Mouse (Mus musculus): Measurements from ENCODE around the gene Col24a1. TPM values are rescaled to one million over a fixed set of nuclear protein-coding genes. Genes with fewer than 3 reads are reported as not detected.

The Col24a1 gene
- polyA plus RNA-seq, 1 experiment from 2014 or later, result 0.46 TPM

- Histone ChIP-seq H3K4me3 (no peak overlapping the region), H3K36me3 (no peaks in the 10 kb centered on the region), H3K9ac (no peak overlapping the region), H3K27me3 (no peaks in the 10 kb centered on the region), H3K4me2 (no peak overlapping the region), H3K9me3 (no peaks in the 10 kb centered on the region), H3K27ac (replicated peaks) (no peak overlapping the region), H3K4me1 (replicated peaks) (no peaks in the 10 kb centered on the region)
- no peak for ATAC-seq (ENCODE audit: low read depth)
- WGBS, result 82% methylated on average over 10 of the region's 10 CpGs
Measured at GRCm38 (mm10) chr3:145548441-145549415, 256.5 kb downstream of the Col24a1 start.

GRCm38 (mm10) chr3:145550216-145550615 lies 257.9 kb downstream of the Col24a1 start:
- Histone ChIP-seq H3K27me3 (no peaks in the 10 kb centered on the region), H3K9ac (no peak overlapping the region), H3K4me1 (replicated peaks) (no peaks in the 10 kb centered on the region), H3K9me3 (no peaks in the 10 kb centered on the region), H3K4me3 (no peak overlapping the region), H3K4me2 (no peak overlapping the region), H3K36me3 (no peaks in the 10 kb centered on the region), H3K27ac (replicated peaks) (no peak overlapping the region)
- 67% methylated on average over 3 of the region's 3 CpGs for WGBS
- no peak for ATAC-seq (ENCODE audit: low read depth)

- Histone ChIP-seq H3K4me3 (no peak overlapping the region), H3K4me2 (no peak overlapping the region), H3K27ac (replicated peaks) (no peak overlapping the region), H3K36me3 (no peaks in the 10 kb centered on the region), H3K9me3 (no peaks in the 10 kb centered on the region), H3K9ac (no peak overlapping the region), H3K4me1 (replicated peaks) (no peaks in the 10 kb centered on the region), H3K27me3 (no peaks in the 10 kb centered on the region)
- 83% methylated on average over 2 of the region's 2 CpGs for WGBS
- no peak for ATAC-seq (ENCODE audit: low read depth)
Measured at GRCm38 (mm10) chr3:145554388-145554787, 262.1 kb downstream of the Col24a1 start.

GRCm38 (mm10) chr3:145556206-145556605 lies 263.9 kb downstream of the Col24a1 start:
- no peak overlapping the region for H3K4me2 ChIP-seq
- H3K27me3 ChIP-seq, result no peaks in the 10 kb centered on the region
- no peaks in the 10 kb centered on the region for H3K9me3 ChIP-seq
- no peak overlapping the region for H3K9ac ChIP-seq
- no peak for ATAC-seq (ENCODE audit: low read depth)
- H3K4me1 ChIP-seq (replicated peaks), result no peaks in the 10 kb centered on the region
- H3K4me3 ChIP-seq, result no peak overlapping the region
- H3K36me3 ChIP-seq, result no peaks in the 10 kb centered on the region
- WGBS, result 93% methylated on average over 10 of the region's 10 CpGs
- H3K27ac ChIP-seq (replicated peaks), result no peak overlapping the region

GRCm38 (mm10) chr3:145559675-145560074 lies 267.4 kb downstream of the Col24a1 start:
- Histone ChIP-seq H3K4me1 (replicated peaks) (no peaks in the 10 kb centered on the region), H3K27ac (replicated peaks) (no peak overlapping the region), H3K4me3 (no peak overlapping the region), H3K4me2 (no peak overlapping the region), H3K9me3 (peaks cover 6% of the 10 kb centered on the region; the same call in 1 of the 2 replicates), H3K36me3 (no peaks in the 10 kb centered on the region), H3K9ac (no peak overlapping the region), H3K27me3 (no peaks in the 10 kb centered on the region)
- ATAC-seq (ENCODE audit: low read depth), result no peak
- WGBS, result 95% methylated on average over 5 of the region's 5 CpGs

- WGBS, result 89% methylated on average over 4 of the region's 4 CpGs
- Histone ChIP-seq H3K27me3 (no peaks in the 10 kb centered on the region), H3K27ac (replicated peaks) (no peak overlapping the region), H3K9ac (no peak overlapping the region), H3K4me3 (no peak overlapping the region), H3K4me1 (replicated peaks) (no peaks in the 10 kb centered on the region), H3K4me2 (no peak overlapping the region), H3K9me3 (peaks cover 6% of the 10 kb centered on the region; the same call in 1 of the 2 replicates), H3K36me3 (no peaks in the 10 kb centered on the region)
- no peak for ATAC-seq (ENCODE audit: low read depth)
Measured at GRCm38 (mm10) chr3:145560117-145560516, 267.8 kb downstream of the Col24a1 start.

GRCm38 (mm10) chr3:145574468-145574867 lies 282.2 kb downstream of the Col24a1 start:
- no peaks in the 10 kb centered on the region for H3K9me3 ChIP-seq
- H3K36me3 ChIP-seq, result peaks cover 17% of the 10 kb centered on the region
- H3K9ac ChIP-seq, result no peak overlapping the region
- no peak for ATAC-seq (ENCODE audit: low read depth)
- no peak overlapping the region for H3K27ac ChIP-seq (replicated peaks)
- H3K4me3 ChIP-seq, result no peak overlapping the region
- no peak overlapping the region for H3K4me2 ChIP-seq
- H3K4me1 ChIP-seq (replicated peaks), result peaks cover 20% of the 10 kb centered on the region
- 88% methylated on average over 3 of the region's 3 CpGs for WGBS
- H3K27me3 ChIP-seq, result no peaks in the 10 kb centered on the region

GRCm38 (mm10) chr3:145575340-145575739 lies 283.1 kb downstream of the Col24a1 start:
- H3K9ac ChIP-seq, result no peak overlapping the region
- H3K27ac ChIP-seq (replicated peaks), result no peak overlapping the region
- ATAC-seq (ENCODE audit: low read depth), result peak; percentile 12
- H3K36me3 ChIP-seq, result peaks cover 23% of the 10 kb centered on the region
- 83% methylated on average over 7 of the region's 7 CpGs for WGBS
- peaks cover 20% of the 10 kb centered on the region for H3K4me1 ChIP-seq (replicated peaks)
- H3K4me2 ChIP-seq, result peak overlapping the region; percentile 84
- no peaks in the 10 kb centered on the region for H3K27me3 ChIP-seq
- H3K4me3 ChIP-seq, result no peak overlapping the region
- H3K9me3 ChIP-seq, result no peaks in the 10 kb centered on the region

GRCm38 (mm10) chr3:145575743-145576481 lies 283.6 kb downstream of the Col24a1 start, which contains the start of gene Znhit6:
Gene Znhit6 (plus strand): TSS chr3:145576205.
- Histone ChIP-seq H3K9me3 (no peaks in the 10 kb centered on the region), H3K4me2 (peak within 1 kb of the TSS; percentile 84), H3K4me1 (replicated peaks) (peaks cover 20% of the 10 kb centered on the region), H3K36me3 (peaks cover 24% of the 10 kb centered on the region), H3K4me3 (peak within 1 kb of the TSS; percentile 70), H3K27me3 (no peaks in the 10 kb centered on the region), H3K27ac (replicated peaks) (peak within 1 kb of the TSS; percentile 70), H3K9ac (peak within 1 kb of the TSS; percentile 80)
- 6% methylated on average over 37 of the region's 37 CpGs for whole genome bisulfite sequencing
- ATAC-seq (ENCODE audit: low read depth), result peak; percentile 91

GRCm38 (mm10) chr3:145576482-145576822 lies 284.2 kb downstream of the Col24a1 start:
- H3K36me3 ChIP-seq, result peaks cover 28% of the 10 kb centered on the region
- no peaks in the 10 kb centered on the region for H3K27me3 ChIP-seq
- peak overlapping the region; percentile 70 for H3K4me3 ChIP-seq
- H3K9me3 ChIP-seq, result no peaks in the 10 kb centered on the region
- peak overlapping the region; percentile 84 for H3K4me2 ChIP-seq
- WGBS, result 0% methylated on average over 11 of the region's 11 CpGs
- peaks cover 20% of the 10 kb centered on the region for H3K4me1 ChIP-seq (replicated peaks)
- H3K9ac ChIP-seq, result peak overlapping the region; percentile 80
- peak overlapping the region; percentile 70 for H3K27ac ChIP-seq (replicated peaks)
- no peak for ATAC-seq (ENCODE audit: low read depth)

- H3K36me3 ChIP-seq, result peaks cover 28% of the 10 kb centered on the region
- no peaks in the 10 kb centered on the region for H3K9me3 ChIP-seq
- H3K4me1 ChIP-seq (replicated peaks), result peaks cover 20% of the 10 kb centered on the region
- no peaks in the 10 kb centered on the region for H3K27me3 ChIP-seq
- peak overlapping the region; percentile 80 for H3K9ac ChIP-seq
- H3K4me3 ChIP-seq, result peak overlapping the region; percentile 70
- peak overlapping the region; percentile 84 for H3K4me2 ChIP-seq
- 0 out of 2 replicates have a peak overlapping the region, but pooled peaks have one; percentile 70 for H3K27ac ChIP-seq (replicated peaks)
- 33% methylated on average over 15 of the region's 15 CpGs for WGBS
- peak; percentile 0; the same call in 1 of the 2 replicates for ATAC-seq (ENCODE audit: low read depth)
Measured at GRCm38 (mm10) chr3:145576876-145577275, 284.6 kb downstream of the Col24a1 start.

- peaks cover 61% of the 10 kb centered on the region for H3K36me3 ChIP-seq
- H3K9me3 ChIP-seq, result no peaks in the 10 kb centered on the region
- H3K4me3 ChIP-seq, result no peak overlapping the region
- H3K9ac ChIP-seq, result no peak overlapping the region
- no peaks in the 10 kb centered on the region for H3K27me3 ChIP-seq
- H3K27ac ChIP-seq (replicated peaks), result no peak overlapping the region
- H3K4me1 ChIP-seq (replicated peaks), result peaks cover 4% of the 10 kb centered on the region
- WGBS, result 91% methylated on average over 4 of the region's 4 CpGs
- no peak for ATAC-seq (ENCODE audit: low read depth)
- no peak overlapping the region for H3K4me2 ChIP-seq
Measured at GRCm38 (mm10) chr3:145583043-145583442, 290.8 kb downstream of the Col24a1 start.

Measured in neural tube, embryonic 13.5 days (tissue).